Mouse (Mus musculus): ENCODE data around the gene Mogat1. TPM values are rescaled to one million over a fixed set of nuclear protein-coding genes. Genes with fewer than 3 reads are reported as not detected.
"Not testable (repeated sequence)": the region's sequence is repeated elsewhere in the genome, so short reads cannot be mapped to it uniquely, and the experiment has no call there.

Mogat1 gene
- polyA plus RNA-seq, 1 experiment, result not detected

DNA sequence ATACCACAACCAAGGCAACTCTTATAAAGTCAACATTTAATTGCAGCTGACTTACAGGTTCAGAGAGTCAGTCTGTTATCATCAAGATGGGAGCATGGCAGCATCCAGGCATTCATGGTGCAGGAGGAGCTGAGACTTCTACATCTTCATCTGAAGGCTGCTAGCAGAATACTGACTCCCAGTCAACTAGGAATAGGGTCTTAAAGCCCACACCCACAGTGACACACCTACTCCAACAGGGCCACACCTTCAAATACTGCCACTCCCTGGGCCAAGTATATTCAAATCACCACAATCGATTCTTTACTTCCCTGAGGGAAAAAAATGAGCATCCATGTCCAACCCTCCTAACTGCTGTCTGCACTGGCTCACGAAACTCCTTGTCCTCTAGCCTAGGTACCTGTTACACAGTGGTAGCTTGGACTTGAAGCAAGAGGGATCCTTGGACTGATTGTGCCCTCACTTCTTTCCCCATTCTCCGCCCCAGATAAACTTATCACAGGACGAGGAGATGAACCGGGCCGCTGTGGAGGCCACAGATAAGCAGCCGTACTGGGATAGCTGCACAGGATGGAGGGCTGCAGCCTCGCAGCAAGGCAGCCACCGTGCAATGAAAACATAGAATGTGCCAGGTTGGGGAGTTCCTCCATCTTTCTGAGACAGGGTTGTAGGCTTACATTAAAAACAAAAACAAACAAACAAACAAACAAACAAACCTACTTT, 23.8 kb downstream of the Mogat1 start:
- Histone ChIP-seq H3K4me1 (ENCODE audit: control insufficient read depth, insufficient read depth, low read length) (no peaks in the 10 kb centered on the region), H3K4me3 (ENCODE audit: insufficient read depth, low read length) (no peak overlapping the region), H3K27ac (ENCODE audit: insufficient read depth, low read length) (no peak overlapping the region)
- TF ChIP-seq CTCF (IDR thresholded peaks at IDR 0.05; ENCODE audit: extremely low read depth, insufficient read depth, low read length) (no peak), POLR2A (IDR thresholded peaks at IDR 0.05; ENCODE audit: extremely low read depth, insufficient read depth, low read length) (no peak)

DNA sequence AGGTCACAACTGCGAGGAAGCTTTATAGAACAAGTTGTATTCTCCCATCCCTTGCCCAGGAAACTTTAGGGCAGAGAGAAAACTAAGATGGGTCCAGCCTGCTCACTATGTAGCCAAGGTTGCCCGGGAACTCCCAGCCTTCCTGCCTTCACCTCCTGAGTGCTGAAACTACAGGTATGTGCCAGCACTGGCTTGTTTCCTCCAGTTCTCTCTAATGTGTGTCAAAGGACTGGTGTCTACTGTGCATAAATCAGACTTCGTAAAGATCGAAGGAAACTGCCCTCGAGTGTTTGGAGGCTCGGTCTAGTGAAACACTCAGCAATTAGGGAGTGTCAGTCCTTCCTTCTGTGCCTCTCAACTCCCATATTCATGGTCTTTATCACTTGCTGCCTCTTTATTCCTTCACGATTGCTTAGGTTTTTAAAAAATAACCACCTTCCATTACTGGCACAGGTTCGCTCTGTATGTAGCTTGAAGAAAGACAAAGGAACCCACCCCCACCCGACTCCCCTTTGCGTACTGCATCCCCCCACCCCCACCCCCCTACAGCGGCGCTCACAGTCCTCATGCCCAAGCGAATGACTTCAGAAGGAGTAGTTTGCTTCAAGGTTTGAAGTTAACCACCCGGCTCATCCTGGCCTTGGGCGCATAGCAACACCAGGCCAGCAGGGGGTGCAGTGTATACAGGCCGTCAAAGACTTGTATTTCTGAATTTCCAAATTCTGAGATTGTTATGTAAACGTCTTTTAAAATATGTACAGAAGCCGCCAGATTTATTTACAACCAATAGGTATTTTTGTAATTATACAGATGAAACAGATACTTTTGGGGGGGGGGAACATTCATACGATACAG, 25.7 kb downstream of the Mogat1 start:
- Histone ChIP-seq H3K27ac (ENCODE audit: insufficient read depth, low read length) (no peak overlapping the region), H3K4me1 (ENCODE audit: control insufficient read depth, insufficient read depth, low read length) (no peaks in the 10 kb centered on the region), H3K4me3 (ENCODE audit: insufficient read depth, low read length) (peak overlapping the region; percentile 20; the same call in 1 of the 2 replicates)
- no peak for TF ChIP-seq POLR2A (IDR thresholded peaks at IDR 0.05; ENCODE audit: extremely low read depth, insufficient read depth, low read length)
- peak; percentile 72 for TF ChIP-seq CTCF (IDR thresholded peaks at IDR 0.05; ENCODE audit: extremely low read depth, insufficient read depth, low read length)

DNA sequence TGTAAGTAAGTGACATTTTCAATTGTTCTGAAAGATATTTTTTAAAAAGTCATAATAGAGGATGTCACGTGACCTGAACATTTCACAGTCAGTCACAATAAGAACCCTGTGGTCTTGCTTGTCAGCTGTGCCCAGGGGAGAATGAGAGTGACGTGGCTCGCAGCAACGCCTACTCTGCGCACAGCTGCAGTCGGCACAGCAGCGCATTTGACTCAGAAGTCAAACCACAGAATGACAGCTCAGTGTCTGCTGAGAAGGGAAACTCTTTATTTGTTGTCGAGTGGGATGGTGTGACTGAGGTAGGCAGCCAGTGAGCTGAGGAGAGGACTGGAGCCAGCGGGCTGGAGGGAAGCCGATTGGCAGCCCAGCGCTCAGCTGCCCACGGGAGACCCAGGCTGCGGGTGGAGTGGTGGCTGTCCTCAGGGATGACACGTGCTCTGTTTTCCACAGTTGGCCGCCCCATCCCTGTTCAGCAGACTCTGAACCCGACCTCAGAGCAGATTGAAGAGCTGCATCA, 26.8 kb downstream of the Mogat1 start:
- TF ChIP-seq POLR2A (IDR thresholded peaks at IDR 0.05; ENCODE audit: extremely low read depth, insufficient read depth, low read length) (peak; percentile 63; the same call in 1 of the 2 replicates), CTCF (IDR thresholded peaks at IDR 0.05; ENCODE audit: extremely low read depth, insufficient read depth, low read length) (no peak)
- no peaks in the 10 kb centered on the region for H3K4me1 ChIP-seq (ENCODE audit: control insufficient read depth, insufficient read depth, low read length)
- H3K27ac ChIP-seq (ENCODE audit: insufficient read depth, low read length), result peak overlapping the region; percentile 25; the same call in 1 of the 2 replicates
- peak overlapping the region; percentile 20 for H3K4me3 ChIP-seq (ENCODE audit: insufficient read depth, low read length)

DNA sequence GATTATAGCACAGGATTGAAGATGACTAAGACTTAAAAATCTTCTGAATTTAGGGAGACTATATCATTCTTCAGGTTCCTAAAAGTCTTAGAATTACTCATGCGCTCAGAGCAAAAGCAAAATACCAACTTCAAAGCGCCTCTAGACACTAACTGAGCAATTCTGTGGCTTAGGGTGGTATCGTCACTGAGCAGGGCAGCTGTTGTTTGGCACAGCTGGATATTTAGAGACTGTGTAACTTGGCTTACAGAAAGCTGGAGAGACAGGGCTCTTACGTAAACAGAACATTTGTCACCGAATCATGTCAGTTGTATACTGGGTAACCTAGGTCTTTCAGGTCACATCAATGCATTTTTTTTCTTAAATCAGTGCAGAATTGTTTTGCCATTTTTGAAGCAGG, 27.6 kb downstream of the Mogat1 start:
- Histone ChIP-seq H3K4me1 (ENCODE audit: control insufficient read depth, insufficient read depth, low read length) (no peaks in the 10 kb centered on the region), H3K27ac (ENCODE audit: insufficient read depth, low read length) (no peak overlapping the region), H3K4me3 (ENCODE audit: insufficient read depth, low read length) (no peak overlapping the region)
- TF ChIP-seq POLR2A (IDR thresholded peaks at IDR 0.05; ENCODE audit: extremely low read depth, insufficient read depth, low read length) (no peak), CTCF (IDR thresholded peaks at IDR 0.05; ENCODE audit: extremely low read depth, insufficient read depth, low read length) (no peak)

DNA sequence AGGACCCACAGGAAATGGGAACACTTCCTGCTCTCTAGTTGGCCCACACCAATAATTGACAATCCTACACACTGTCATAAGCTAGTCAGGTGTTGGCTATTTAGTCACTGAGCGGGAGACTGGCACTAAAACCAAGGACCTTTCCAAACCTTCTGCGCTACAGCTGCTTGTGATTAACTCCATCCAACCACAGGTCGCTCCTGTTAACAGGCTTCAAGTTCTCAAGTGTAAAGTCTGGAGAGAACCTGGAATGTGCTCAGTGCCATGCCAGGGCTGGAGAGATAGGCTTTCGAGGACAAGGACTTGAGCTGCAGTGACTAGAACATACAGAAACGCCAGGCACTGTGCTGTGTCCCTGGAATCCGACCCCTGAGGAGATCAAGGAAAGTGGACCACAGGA, 28.4 kb downstream of the Mogat1 start:
- no peaks in the 10 kb centered on the region for H3K4me1 ChIP-seq (ENCODE audit: control insufficient read depth, insufficient read depth, low read length)
- no peak overlapping the region for H3K4me3 ChIP-seq (ENCODE audit: insufficient read depth, low read length)
- H3K27ac ChIP-seq (ENCODE audit: insufficient read depth, low read length), result no peak overlapping the region
- TF ChIP-seq CTCF (IDR thresholded peaks at IDR 0.05; ENCODE audit: extremely low read depth, insufficient read depth, low read length) (no peak), POLR2A (IDR thresholded peaks at IDR 0.05; ENCODE audit: extremely low read depth, insufficient read depth, low read length) (no peak)

DNA sequence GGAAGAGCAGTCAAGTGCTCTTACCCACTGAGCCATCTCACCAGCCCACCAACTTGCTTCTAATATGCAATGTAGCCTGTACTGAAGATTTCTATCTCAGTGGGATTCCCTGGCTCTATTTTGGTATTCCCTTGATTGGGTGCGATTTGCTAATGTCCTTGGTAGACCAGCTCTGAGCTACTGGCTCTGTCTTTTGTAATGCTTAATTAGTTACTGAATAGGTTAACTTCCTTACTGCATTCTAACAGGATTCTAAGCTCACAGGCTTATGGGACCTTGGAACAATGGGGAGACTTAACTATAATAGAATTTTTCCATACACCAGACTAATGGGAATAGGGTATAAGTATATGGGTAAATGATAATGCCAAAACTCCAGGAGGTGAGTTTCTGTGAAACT, 32.8 kb downstream of the Mogat1 start:
- H3K27ac ChIP-seq (ENCODE audit: insufficient read depth, low read length); H3K4me3 ChIP-seq (ENCODE audit: insufficient read depth, low read length); H3K4me1 ChIP-seq (ENCODE audit: control insufficient read depth, insufficient read depth, low read length): not testable (repeated sequence)

DNA sequence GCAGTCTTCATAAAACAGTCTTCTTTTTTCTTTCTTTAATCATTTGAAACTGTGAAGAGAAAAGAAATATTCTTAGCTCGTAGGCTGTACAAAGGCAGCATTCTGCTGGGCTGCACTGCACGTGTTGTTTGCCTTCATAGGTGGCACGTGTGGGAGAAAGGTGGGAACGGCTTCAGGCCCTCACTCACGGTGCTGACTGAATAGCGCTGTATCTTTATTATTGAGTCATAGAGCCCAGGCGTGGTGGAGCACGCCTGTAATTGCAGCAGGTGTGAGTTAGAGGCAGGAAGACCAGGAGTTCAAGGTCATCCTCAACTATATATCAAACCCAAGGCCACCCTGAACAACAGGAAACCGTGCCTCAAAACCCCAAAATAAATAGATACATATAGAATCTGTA, 35.5 kb downstream of the Mogat1 start:
- Histone ChIP-seq H3K4me3 (ENCODE audit: insufficient read depth, low read length) (no peak overlapping the region), H3K4me1 (ENCODE audit: control insufficient read depth, insufficient read depth, low read length) (no peaks in the 10 kb centered on the region), H3K27ac (ENCODE audit: insufficient read depth, low read length) (no peak overlapping the region)
- TF ChIP-seq POLR2A (IDR thresholded peaks at IDR 0.05; ENCODE audit: extremely low read depth, insufficient read depth, low read length) (no peak), CTCF (IDR thresholded peaks at IDR 0.05; ENCODE audit: extremely low read depth, insufficient read depth, low read length) (no peak)

DNA sequence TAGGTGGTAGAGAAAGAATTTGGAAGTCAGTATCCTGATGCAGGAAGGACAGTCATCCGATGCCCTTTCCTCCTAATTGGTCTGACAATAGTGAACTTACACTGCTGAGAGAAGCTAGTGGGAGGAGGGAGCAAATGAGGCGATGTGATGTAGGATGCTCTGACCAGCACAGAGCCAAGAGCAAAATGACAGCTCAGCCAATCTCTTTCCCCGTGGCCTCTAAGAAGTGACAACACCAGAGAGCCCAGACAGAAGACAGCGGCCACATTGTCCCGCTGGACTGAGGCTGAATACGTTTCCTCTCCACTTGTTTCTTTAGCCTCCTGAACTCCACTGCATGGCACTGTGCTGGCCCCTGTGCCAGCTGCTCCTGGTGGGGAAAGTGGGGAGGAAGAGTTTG, 38.2 kb downstream of the Mogat1 start:
- TF ChIP-seq CTCF (IDR thresholded peaks at IDR 0.05; ENCODE audit: extremely low read depth, insufficient read depth, low read length), result no peak
- Histone ChIP-seq H3K4me3 (ENCODE audit: insufficient read depth, low read length) (no peak overlapping the region), H3K27ac (ENCODE audit: insufficient read depth, low read length) (0 out of 2 replicates have a peak overlapping the region, but pooled peaks have one; percentile 83), H3K4me1 (ENCODE audit: control insufficient read depth, insufficient read depth, low read length) (no peaks in the 10 kb centered on the region)

DNA sequence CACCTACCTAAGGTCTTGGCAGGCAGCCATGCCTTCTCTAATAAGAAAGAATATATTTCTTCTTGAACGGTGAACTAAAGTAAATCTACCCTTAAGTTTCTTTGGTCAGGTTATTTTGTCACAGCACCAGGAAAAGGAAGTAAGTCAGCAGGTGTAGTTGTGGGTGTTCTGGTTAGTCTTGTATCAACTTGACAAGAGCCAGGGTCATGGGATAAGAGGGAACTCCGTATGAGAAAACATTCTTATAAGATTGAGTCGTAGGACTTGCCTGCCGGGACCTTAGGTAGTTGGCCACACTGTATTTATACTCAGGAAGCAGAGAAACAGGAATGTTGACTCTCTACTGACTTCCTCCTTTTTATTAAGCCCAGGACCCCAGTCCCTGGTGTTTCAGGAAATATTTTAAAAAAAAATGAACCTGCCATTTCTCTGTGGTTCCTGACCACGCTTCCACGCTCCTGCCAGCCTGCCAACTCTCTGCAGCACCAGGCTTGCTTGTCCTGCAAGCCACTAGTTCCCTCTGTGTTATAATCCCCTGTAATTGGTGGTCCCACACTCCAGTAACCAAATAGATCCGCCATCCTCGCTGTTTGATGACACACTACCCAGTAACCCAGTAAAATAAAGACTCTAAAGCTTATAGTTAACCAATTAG, 43.3 kb downstream of the Mogat1 start:
- no peaks in the 10 kb centered on the region for H3K4me1 ChIP-seq (ENCODE audit: control insufficient read depth, insufficient read depth, low read length)
- TF ChIP-seq CTCF (IDR thresholded peaks at IDR 0.05; ENCODE audit: extremely low read depth, insufficient read depth, low read length), result no peak
- TF ChIP-seq POLR2A (IDR thresholded peaks at IDR 0.05; ENCODE audit: extremely low read depth, insufficient read depth, low read length), result no peak
- H3K4me3 ChIP-seq (ENCODE audit: insufficient read depth, low read length), result no peak overlapping the region
- no peak overlapping the region for H3K27ac ChIP-seq (ENCODE audit: insufficient read depth, low read length)
